Mouse (Mus musculus): Measurements from ENCODE around the gene Olfr159. TPM values are rescaled to one million over a fixed set of nuclear protein-coding genes. Genes with fewer than 3 reads are reported as not detected.

Gene Olfr159
- polyA plus RNA-seq, 1 experiment, result not detected

DNA sequence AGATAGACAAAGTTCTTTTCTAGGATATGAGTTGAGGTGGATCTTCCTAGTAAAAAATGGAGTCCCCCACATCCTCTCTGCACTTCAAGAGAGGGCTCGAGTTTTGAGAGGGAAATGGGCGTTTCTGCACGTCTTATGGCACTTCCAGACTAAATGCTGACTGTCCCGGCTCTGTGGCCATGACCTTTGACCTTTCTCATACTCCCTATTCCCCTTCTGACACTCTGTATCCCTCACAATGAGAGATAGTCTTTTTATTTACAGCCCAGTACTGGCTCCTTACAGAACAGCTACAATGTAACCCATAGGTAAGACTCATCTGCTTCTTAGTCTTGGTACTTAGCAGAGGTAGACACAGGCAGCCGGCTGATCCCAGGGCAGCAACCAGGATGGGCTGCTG, 29.3 kb downstream of the Olfr159 start:
- no peak for DNase-seq
- WGBS, result 69% methylated on average over 5 of the region's 5 CpGs

DNA sequence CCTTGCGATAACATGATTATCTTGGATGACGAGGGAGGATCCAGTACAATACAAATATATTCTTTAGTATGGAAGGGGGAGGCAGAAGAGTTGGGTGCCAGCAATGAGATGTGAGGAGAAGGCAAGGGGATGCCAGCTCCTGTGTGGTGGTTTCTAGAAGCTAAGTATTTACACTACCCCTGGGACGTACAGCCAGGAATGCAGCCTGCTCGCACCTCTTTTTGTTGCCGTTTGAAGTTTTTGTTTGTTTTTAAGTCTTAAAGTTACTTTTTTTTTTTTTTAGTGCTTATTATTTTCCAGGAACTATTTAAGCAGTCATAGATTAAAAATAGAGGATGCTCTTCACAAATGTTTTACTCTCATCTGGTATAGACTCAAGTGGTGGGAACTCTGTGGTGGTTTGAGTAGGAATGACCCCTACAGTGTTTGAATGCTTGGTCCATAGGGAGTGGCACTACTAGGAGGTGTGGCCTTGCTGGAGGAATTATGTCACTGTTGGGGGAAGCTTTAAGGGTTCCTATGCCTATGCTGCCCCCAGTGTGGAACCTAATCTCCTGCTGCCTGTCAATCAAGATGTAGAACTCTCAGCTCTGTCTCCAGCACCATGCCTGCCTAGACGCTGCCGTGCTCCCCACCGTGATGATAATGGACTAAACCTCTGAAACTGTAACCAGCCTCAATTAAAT, 31.7 kb downstream of the Olfr159 start:
- no peak for DNase-seq
- Histone ChIP-seq H3K4me1 (ENCODE audit: control insufficient read depth, insufficient read depth, low read length) (no peaks in the 10 kb centered on the region), H3K4me3 (replicated peaks; ENCODE audit: insufficient read depth, low read depth, low read length) (no peak overlapping the region), H3K27ac (ENCODE audit: insufficient read depth, low read length) (no peak overlapping the region), H3K27me3 (ENCODE audit: control insufficient read depth, insufficient read depth, low read length) (no peaks in the 10 kb centered on the region)
- no peak for TF ChIP-seq POLR2A (IDR thresholded peaks at IDR 0.05; ENCODE audit: borderline replicate concordance, insufficient read depth, low read length)
- no peak for TF ChIP-seq CTCF (IDR thresholded peaks at IDR 0.05; ENCODE audit: borderline replicate concordance, insufficient read depth, low read depth, low read length)
- 72% methylated on average over 8 of the region's 8 CpGs for WGBS

More for the DNA sequence above, 29.3 kb downstream of the Olfr159 start:
- Histone ChIP-seq H3K4me1 (ENCODE audit: control insufficient read depth, insufficient read depth, low read length) (no peaks in the 10 kb centered on the region), H3K4me3 (replicated peaks; ENCODE audit: insufficient read depth, low read depth, low read length) (no peak overlapping the region), H3K27me3 (ENCODE audit: control insufficient read depth, insufficient read depth, low read length) (no peaks in the 10 kb centered on the region), H3K27ac (ENCODE audit: insufficient read depth, low read length) (no peak overlapping the region)
- TF ChIP-seq CTCF (IDR thresholded peaks at IDR 0.05; ENCODE audit: borderline replicate concordance, insufficient read depth, low read depth, low read length), result no peak
- no peak for TF ChIP-seq POLR2A (IDR thresholded peaks at IDR 0.05; ENCODE audit: borderline replicate concordance, insufficient read depth, low read length)

DNA sequence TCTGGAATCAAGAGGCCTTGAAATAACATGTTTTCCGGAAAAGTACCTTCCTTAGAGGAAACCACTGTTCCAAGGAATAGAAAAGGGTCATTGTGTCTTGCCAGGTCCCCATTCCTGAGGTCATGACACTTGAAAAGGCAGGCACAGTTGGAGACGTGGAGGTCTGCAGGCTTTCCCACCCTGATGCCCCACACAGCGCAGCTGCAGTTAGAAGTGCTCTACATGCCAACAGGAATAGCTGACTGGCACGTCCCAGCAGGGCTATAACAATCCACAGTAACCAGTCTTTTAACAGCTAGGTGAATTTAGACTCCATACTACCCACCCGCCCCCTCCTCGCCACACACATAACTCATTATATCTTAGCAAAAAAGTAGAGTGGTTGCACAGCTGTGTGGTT, 33.7 kb downstream of the Olfr159 start:
- Histone ChIP-seq H3K4me1 (ENCODE audit: control insufficient read depth, insufficient read depth, low read length) (no peaks in the 10 kb centered on the region), H3K27me3 (ENCODE audit: control insufficient read depth, insufficient read depth, low read length) (no peaks in the 10 kb centered on the region), H3K27ac (ENCODE audit: insufficient read depth, low read length) (no peak overlapping the region), H3K4me3 (replicated peaks; ENCODE audit: insufficient read depth, low read depth, low read length) (no peak overlapping the region)
- no peak for DNase-seq
- TF ChIP-seq POLR2A (IDR thresholded peaks at IDR 0.05; ENCODE audit: borderline replicate concordance, insufficient read depth, low read length) (no peak), CTCF (IDR thresholded peaks at IDR 0.05; ENCODE audit: borderline replicate concordance, insufficient read depth, low read depth, low read length) (no peak)
- 58% methylated on average over 6 of the region's 6 CpGs for WGBS

DNA sequence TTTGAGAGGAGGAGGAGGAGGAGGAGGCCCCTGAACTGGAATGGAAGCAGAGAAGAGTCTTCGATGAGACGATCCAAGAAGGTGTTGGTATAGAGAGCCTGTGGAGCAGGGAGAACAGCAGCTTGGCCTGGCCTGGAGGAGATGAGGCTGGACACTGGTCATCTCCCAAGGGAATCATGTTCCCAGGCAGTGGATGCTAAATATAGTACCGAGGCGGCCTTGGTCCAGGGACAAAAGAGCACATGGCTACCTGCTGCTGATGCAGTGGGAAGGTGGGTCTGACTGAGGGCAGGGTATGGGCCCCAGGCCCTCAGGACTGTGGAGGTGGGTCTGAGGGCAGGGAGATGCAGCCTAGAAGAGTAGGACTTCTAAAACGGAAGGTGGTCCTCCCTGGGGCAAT, 37.6 kb downstream of the Olfr159 start:
- TF ChIP-seq POLR2A (IDR thresholded peaks at IDR 0.05; ENCODE audit: borderline replicate concordance, insufficient read depth, low read length), result no peak
- TF ChIP-seq CTCF (IDR thresholded peaks at IDR 0.05; ENCODE audit: borderline replicate concordance, insufficient read depth, low read depth, low read length), result no peak
- 72% methylated on average over 5 of the region's 5 CpGs for WGBS
- DNase-seq, result no peak
- Histone ChIP-seq H3K4me3 (replicated peaks; ENCODE audit: insufficient read depth, low read depth, low read length) (no peak overlapping the region), H3K27ac (ENCODE audit: insufficient read depth, low read length) (no peak overlapping the region), H3K27me3 (ENCODE audit: control insufficient read depth, insufficient read depth, low read length) (no peaks in the 10 kb centered on the region), H3K4me1 (ENCODE audit: control insufficient read depth, insufficient read depth, low read length) (no peaks in the 10 kb centered on the region)

DNA sequence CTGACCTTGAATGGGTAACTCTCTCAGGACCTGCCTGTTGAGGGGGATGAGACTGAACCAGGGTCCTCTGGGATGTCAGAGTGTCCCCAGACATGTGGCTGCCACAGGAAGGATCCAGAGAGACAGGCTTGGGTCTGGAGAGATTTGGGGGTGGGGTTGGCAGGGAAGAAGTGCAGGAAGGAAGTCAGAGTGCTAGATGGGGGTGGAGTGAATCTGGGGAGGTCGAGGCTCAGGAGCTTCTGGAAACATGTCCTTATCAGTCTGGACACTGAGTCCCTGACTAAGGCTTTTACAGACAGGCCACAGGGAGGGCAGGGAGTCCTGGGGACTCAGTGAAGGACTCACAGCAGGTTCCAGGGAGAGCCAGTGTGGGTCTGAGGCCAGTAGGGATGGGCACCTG, 38.6 kb downstream of the Olfr159 start:
- TF ChIP-seq POLR2A (IDR thresholded peaks at IDR 0.05; ENCODE audit: borderline replicate concordance, insufficient read depth, low read length) (no peak), CTCF (IDR thresholded peaks at IDR 0.05; ENCODE audit: borderline replicate concordance, insufficient read depth, low read depth, low read length) (no peak)
- H3K27me3 ChIP-seq (ENCODE audit: control insufficient read depth, insufficient read depth, low read length), result no peaks in the 10 kb centered on the region
- H3K27ac ChIP-seq (ENCODE audit: insufficient read depth, low read length), result no peak overlapping the region
- WGBS, result 5% methylated on average over 1 of the region's 1 CpGs
- H3K4me1 ChIP-seq (ENCODE audit: control insufficient read depth, insufficient read depth, low read length), result no peaks in the 10 kb centered on the region
- DNase-seq, result no peak
- no peak overlapping the region for H3K4me3 ChIP-seq (replicated peaks; ENCODE audit: insufficient read depth, low read depth, low read length)

DNA sequence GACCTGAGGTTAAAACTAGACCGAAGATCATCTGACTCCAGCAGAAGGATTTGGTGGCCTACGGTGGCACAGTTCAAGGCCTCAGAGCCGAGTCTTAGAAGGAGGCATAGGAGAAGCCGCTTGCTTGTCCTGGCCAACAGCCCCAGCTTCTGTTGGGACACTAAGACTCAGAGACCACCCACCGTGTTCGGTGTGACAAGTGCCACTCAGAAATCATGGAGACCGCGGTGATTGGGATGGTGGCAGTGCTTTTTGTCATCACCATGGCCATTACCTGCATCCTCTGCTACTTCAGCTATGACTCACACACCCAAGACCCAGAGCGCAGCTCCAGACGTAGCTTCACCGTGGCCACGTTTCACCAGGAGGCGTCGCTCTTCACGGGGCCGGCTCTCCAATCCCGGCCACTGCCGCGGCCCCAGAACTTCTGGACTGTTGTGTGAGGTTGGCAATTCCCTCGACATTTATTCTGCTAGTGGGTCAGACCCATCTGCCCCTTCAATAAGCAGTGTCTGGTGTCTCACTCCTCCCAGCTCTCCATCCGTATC, 40.0 kb downstream of the Olfr159 start:
- no peaks in the 10 kb centered on the region for H3K27me3 ChIP-seq (ENCODE audit: control insufficient read depth, insufficient read depth, low read length)
- WGBS, result 74% methylated on average over 21 of the region's 21 CpGs
- no peak for DNase-seq
- H3K4me1 ChIP-seq (ENCODE audit: control insufficient read depth, insufficient read depth, low read length), result no peaks in the 10 kb centered on the region
- H3K4me3 ChIP-seq (replicated peaks; ENCODE audit: insufficient read depth, low read depth, low read length), result no peak overlapping the region
- H3K27ac ChIP-seq (ENCODE audit: insufficient read depth, low read length), result no peak overlapping the region
- no peak for TF ChIP-seq POLR2A (IDR thresholded peaks at IDR 0.05; ENCODE audit: borderline replicate concordance, insufficient read depth, low read length)
- no peak for TF ChIP-seq CTCF (IDR thresholded peaks at IDR 0.05; ENCODE audit: borderline replicate concordance, insufficient read depth, low read depth, low read length)

DNA sequence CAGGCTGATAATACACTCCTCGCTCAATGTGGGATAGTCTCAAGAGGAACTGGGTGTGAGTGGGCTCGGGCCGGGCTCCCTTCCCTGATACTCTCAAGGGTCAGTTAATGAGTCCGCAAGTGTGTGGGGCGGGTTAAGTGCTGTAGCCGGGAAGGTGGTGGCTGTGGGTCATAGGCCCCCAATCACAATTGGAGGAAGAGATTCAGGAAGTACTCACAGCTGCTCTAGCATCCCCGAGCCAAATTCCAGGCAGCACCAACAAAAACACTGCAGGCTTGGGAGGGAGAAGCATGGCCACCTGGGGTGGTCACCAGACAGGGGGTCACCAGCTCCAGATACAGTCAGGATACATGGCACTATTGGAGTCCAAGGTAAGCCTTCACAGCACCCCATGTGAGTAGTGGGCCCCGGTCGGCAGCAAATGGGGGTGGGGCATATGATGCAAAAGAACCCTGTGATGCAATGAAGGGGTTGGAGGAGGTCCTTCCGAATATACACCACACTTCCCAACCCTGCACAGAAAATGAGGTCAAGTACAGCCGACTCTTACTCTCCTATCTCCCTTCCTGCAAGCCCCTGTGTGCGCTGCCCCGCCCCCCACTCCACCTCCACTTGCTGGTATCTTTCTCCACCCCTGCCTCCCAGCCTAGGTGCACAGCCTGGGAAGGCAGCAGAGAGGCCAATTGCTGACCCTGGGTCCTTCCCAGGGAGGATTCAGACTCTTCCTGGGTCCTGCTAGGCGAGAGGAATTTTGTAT, 40.8 kb downstream of the Olfr159 start, which contains the start of gene Spaar:
TSS of gene Spaar (plus strand) at position 241 of the 757 bp plus-strand sequence.
- WGBS, result 76% methylated on average over 14 of the region's 14 CpGs
- Histone ChIP-seq H3K27me3 (ENCODE audit: control insufficient read depth, insufficient read depth, low read length) (no peaks in the 10 kb centered on the region), H3K4me3 (replicated peaks; ENCODE audit: insufficient read depth, low read depth, low read length) (no peak within 1 kb of the TSS), H3K27ac (ENCODE audit: insufficient read depth, low read length) (no peak within 1 kb of the TSS; the same call in 1 of the 2 replicates), H3K4me1 (ENCODE audit: control insufficient read depth, insufficient read depth, low read length) (no peaks in the 10 kb centered on the region)
- no peak for DNase-seq
- TF ChIP-seq CTCF (IDR thresholded peaks at IDR 0.05; ENCODE audit: borderline replicate concordance, insufficient read depth, low read depth, low read length), result no peak
- TF ChIP-seq POLR2A (IDR thresholded peaks at IDR 0.05; ENCODE audit: borderline replicate concordance, insufficient read depth, low read length), result no peak

All from cerebellum, adult 2 months (tissue).